Mouse (Mus musculus) heart, adult 9 months (tissue): ENCODE measurements at regions not wholly inside any gene's neighbourhood (a gene's known extent, or its start where the extent isn't known, plus 50 kb on each side); places are given as distances from the start of the nearest gene placed in this dataset.

Source experiments
- DNase-seq, 2 experiments: peaks; one replicate each; pipeline ENCODE4 v3.0.0; 2022; ENCODE audit warnings: low spot score in 2 of 2

DNA sequence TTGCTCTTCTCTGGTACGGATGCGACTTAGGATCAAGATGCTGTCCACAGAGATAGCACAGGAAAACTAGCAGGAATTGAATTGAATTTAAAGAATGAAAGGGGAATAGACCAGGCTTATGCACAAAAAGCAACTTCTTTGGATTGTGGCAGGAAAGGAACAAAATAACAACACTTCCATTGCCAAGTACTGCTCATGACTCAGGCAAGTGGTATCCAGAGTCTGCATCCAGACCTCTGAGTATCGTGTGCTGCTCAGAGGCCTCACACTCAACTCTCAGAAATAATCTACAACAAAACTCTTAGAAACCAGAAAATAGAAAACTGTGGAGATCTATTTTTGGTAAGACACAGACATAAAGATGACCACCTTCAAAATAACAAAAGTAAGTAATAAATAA lies 176.1 kb upstream of the Egflam start:
- peak in 1 of 2 experiments; percentile 2 for DNase-seq

DNA sequence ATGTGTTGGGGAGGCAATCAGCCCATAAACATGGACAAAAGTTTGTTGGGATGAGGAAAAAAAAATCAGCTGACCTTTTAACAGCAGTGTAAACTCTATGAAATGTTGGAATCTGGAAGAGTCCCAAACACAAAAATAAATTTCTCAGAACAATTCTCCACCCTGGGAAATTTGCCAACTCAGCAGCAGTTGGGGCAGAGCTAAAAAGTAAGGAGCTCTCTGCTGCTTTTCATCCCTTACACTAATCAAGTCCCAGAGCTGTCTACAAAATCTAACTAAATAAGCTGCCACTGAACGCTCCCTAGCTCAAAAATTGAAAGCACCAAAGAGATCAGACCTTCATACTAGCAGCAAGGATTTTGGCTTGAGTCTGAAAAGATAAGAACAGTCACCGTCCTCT lies 176.6 kb upstream of the Egflam start:
- peak; percentile 19 to 47 for DNase-seq

DNA sequence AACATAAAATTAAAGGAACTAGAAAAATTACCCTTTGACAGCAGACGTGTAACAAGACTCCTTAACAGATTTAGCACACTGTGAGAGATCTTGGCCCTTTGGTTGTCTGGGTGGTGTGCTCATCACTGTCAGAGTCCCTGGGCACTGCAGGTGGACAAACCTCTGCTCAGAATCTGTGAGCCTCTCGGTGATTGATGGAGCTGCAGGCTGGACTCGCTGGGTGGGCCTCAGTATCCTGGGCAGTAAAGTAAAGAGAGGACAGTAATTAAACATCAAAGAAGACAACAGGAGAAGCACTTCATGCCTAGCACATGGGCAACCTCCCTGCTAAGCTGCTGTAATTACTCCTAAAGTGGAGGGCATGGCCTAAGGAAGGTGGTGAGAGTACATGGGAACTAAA lies 180.2 kb upstream of the Egflam start:
- DNase-seq = no peak

DNA sequence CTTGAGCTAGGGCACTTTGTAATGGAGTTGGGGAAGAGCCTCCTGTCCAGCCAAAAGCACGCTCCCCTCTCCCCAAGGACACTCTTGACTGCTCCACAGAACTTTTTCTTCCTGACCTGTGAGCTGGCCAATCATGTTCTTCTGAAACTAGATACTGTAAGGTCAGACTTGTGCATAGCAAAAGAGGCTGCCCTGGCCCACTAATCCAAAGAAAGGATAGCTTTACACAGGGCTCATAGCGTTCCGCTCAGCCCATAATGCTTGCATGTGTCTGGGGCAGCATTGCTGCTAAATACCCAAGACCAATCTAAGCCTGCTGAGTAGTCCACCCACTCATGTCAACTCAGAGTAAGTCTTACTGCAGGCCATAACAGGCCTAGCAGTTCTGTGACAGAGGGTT lies 189.0 kb upstream of the Egflam start:
- DNase-seq = no peak

DNA sequence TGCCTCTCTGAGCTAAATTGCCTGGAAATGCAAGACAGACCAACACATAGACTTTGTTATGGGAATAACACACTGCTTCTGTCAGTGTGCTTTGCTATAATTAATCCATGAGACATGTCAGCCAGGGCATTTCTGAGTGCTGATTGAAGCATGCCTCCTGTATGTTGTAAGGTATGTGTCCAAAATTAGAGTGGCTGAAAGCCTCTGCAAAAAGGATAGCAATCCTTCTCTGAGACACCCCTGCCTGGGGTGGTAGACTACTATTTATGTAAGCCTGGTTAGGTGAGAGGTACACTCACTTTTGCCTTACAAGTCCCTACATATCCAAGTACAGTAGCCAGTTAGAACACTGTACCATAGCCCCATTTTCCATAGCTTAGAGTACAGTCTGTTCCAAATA lies 193.3 kb upstream of the Egflam start:
- DNase-seq = no peak

DNA sequence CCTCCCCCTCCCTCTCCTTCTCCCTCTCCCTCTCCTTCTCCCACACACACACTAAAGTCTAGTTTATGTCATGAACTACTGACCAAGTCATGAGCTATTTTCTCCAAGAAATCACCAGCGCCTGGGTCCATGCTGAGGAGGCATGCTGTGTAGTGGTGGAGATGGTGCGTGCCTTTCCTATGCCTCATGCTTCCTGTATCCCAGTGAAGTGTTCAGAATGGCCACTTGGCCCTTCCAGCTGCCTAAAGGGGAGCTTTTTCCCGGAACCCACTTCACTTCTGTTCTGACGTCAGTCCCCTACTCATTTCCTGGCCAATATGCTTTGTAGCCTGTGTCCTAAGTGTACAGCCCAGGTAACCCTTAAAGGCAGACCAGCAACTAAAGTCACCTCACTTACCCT lies 199.1 kb upstream of the Egflam start:
- no peak for DNase-seq

DNA sequence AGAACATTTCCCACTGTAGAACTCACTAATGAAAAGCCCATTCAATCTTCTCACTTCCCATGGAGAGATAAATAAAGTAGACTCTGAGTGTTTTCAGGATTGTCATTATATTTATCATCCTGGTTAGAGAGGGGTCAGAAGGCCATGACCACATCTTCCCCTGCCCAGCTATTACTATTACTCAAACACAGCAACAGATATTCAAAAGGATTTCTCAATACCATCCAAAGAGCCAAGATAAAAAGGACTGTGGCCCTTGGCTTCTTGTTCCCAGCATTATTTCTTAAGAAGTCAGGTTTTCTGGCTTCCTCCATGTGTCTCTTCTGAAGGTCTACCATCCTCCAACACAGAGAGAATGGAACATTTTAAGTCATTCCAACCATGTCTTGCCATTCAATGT lies 199.6 kb upstream of the Egflam start:
- DNase-seq = no peak

DNA sequence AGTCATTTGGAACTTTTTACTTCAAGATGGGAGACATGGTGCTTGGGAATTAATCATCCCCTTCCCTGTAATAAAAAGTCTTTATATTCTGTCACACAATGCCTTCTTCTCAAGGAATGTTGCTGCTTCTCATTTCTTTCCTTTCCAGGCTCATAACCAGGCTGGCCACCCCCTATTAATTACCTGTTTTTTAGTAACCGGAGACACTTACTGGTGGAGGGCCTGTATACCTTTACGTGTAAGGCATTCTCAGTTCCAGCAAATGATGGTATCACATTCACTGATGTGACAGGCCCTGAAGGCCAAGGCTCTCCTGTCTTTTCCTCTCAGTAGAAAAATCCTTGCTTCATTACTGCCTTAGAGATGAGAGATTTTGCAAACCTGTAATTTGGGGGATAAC lies 203.3 kb upstream of the Egflam start:
- no peak for DNase-seq

DNA sequence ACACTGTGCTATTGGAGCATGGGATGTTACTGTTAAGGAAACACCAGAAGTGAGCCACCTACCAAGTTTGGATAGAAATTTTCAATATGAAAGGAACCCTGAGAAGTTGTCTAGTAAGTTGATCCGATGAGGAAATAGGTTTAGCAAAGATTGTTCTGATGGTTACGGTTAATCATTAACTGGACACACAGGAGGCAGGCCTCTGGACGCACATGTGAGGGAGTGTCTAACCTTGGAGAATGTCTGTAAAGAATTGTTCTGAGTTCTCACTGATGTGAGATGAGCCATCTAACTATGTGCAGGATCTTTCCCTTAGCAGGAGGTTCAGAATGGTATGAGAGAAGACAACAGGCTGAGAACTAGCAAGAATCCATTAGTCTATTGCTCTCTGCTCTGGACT lies 205.8 kb upstream of the Gdnf start:
- no peak for DNase-seq

DNA sequence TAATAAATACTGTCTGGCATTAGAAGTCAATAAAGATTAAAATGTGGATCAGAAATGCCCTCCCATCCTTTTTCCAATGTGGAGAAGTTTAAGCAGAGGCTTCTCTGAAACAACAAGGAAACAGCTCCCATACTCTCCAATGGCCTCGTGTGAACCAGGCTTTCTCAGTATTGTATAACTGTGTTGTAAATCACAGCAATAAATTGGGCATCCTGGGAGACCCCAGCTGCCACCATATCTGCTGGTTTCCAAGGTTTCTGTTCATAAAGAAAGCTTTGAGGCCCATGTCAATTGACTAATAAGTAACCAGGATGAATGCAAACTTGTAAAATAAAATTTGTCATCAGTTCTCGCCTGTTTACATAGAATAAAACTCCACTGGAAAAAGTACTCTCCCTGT lies 192.7 kb upstream of the Gdnf start:
- DNase-seq = no peak

DNA sequence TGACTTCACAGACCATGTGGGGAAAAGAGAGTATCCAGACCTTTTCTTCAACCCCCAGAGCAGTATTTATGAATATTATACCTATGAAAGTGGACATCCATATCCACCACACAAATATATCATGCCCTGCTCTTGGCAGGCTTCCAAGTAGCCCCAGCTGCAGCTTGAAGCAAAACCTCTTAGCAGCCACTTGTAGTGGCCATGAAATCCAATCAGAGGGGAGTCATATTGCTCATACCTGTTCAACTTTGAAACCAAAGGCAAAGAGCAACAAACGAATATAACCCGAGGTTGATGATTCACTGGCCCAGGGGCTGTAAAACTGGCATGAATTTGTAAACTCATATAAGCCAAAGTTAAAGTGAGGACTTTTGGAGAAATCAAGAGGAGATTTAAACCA lies 187.6 kb upstream of the Gdnf start:
- DNase-seq = no peak

DNA sequence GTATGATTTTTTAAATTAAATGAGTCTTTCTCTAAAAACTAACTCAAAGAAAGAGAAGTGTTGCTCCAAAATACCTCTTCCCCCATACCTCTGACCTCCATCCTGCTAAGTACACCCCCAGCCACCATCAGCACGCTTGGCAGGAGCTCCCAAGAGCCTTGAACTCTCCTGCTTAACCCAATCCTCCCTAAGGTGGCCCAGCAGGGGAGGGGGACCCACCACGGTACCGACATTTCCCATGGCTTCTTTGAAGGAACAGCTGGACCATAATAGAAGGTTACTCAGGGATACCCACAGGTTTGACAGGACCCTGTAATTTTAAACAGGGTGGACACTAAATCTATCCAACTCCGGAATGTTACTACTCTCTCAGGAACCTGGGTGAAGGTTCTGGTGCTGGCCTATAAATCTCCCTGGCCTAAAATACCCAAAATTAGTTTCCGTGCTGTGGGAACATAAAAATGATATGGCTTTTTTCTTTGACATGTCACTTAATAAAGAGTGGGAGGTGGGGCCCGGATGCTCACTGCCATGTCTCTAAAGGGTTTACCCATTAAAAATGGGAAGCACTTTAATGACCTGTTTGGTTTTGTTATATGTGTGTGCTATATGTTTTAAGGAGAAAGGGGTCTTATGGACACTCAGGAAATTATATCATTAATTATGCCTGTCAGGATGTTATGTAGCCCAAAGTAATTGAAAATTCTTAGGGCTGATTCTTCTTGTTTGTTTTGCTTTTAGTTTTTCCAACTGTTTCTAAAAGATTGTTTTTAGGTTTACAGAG lies 185.8 kb upstream of the Gdnf start:
- no peak for DNase-seq

DNA sequence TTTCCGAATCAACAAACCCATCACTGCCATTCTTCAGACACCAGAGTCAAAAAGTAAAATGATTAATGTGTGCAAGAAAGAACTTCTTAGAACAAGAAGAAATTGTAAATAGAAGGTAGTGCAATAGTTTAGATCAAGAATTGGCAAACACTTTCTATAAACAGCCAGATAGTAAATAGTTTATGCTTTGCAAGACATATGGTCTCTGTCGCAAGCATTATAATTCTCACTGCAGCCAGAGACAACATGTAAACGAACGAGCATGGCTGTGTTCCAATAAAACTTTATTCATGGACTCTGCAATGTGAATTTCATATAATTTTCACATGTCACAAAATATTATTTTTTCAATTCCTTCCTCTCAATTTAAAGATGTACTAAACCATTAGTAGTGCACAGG lies 180.8 kb upstream of the Gdnf start:
- no peak for DNase-seq

DNA sequence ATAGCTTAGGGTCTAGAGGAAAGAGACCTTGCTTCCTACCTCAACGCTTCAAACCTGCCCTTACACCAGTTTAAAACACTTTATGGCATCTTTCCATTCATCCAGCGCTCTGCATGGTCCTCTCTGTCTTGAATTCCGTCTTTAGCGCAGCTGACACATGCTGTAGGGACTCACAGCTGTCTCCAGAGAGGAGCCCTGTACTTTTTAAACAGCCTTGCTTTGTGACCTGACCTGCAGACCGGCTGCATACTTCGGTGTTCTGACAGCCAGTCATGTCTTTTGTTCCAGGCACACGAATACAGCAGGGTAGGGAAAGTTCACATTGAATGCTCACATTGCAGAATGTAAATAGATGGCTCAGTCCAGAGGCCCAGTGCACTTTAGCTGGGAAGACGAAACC lies 175.4 kb upstream of the Gdnf start:
- DNase-seq = no peak

DNA sequence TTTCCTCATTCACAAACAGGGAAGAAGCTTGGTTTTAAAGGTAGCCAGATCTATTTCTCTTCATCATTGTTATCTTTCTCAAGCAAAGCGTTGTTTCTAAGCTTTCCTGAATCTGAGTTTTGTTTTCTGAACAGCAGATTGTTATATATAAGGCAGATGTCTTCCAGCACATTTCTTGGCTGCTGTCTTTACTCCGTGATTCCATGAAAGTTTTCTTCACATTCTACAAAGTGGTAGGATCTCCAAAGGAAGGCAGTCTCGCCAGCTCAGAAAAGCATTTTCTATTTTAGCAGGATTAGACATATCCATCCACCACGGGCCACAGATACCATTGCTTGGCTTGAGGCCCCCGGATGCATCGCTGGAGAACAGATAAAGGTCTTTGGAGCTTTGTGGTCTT lies 171.2 kb upstream of the Gdnf start:
- no peak for DNase-seq

DNA sequence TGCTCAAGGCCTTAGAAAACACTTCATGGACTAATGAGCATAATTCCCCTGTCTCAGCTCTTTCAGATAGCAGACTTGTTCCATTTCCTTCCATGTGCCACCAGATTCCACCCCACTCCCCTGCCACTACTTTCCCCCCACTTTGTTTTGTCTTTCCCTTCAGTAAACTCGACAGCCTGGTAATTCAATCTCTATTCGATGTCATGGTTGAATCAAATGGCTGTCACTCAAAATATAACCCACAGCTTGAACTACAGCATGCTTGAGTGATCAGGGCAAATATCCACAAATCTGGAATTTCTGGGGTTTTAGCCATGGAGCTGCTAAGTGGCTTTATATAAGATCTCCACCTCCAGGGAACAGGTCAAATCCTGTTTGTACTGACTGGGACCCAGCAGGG lies 168.6 kb upstream of the Gdnf start:
- no peak for DNase-seq

DNA sequence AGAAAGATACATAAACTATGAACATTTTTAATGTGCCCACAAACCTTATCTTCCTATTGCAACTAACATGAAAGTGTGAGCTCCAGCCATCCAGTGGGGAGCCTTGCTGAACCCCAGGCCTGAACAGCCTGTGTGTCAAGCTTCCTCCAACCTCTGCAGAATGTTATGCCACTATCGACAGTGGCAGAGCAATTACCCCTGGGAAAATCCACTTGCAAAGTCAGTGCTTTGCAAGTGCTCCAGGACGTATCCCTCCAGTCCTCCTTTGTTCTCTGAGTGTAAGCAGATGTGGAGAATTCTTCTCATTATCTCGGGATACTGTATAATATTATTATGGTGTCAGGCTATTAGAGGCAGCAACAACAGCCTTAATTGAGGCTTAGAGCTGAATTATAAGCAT lies 159.9 kb upstream of the Gdnf start:
- DNase-seq = no peak

DNA sequence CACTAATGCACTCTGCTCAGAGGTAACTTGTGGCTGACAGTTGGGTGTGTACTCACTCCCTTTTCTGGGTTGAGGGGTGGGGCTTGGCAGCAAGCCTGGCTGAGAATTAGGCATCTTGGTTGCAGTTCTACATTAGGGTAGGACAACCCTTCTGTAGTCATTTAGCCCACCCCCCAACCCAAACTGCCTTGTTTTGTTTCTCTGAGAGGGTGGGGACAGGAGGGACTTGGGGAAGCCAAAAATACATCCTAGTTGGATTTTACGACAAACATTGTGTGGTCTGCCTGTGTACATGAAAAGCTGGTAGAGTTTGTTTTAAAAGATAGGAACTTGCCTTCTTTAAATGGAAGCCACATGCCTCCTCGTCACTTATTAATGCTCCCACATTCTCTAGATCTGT lies 146.8 kb upstream of the Gdnf start:
- no peak for DNase-seq

DNA sequence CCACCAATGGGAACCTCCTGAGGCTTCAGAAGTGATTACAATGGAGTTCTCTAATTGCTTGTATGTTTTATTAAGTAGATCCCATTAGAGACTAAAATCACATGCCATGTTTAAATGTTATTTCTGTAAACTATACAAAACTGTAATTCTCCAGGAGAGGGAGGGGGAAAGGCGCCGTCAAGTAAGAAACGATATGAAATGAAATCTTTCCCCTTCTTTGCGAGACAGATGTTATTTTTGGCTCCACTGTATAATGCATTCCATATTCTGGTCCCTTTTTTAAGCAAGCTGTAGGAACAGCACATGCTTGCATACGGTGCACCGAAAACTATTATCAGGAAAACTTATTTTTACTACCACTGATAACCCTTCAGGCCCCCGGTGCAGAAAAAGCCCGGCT lies 141.0 kb upstream of the Gdnf start:
- no peak for DNase-seq

DNA sequence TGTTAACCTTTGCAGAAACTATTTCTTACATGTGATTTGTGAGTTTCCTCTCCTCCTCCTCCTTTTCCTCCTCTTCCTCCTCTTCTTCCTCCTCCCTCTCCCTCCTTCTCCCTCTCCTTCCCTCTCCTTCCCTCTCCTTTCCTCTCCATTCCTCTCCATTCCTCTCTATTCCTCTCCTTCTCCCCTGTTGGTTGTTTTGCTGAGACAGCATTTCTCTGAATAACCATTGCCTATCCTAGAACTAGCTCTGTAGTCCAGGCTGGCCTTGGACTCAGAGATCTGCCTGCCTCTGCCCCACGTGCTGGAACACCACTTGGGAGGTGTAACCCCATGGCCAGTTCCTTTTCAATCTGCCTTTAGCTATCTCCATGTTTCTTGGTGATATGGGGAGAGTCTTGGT lies 133.7 kb upstream of the Gdnf start:
- no peak for DNase-seq

DNA sequence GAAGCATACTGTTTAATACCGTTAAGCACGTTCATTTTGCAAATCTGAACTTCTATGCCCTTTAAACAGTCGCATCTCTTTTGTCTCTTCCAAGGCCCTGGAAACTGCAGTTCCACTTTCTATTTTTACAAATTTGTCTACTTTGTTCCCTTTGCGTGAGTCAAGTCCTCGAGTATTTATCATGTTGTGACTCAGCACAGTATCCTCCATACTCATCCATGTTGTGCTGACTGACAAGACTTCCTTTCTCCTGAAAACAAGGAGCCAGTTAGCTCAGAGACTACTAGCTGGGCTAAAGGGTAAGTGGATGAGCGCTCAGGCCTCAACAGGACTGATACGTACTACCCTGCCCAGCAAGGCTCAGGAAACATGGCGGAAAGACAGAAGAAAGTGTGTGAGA lies 131.9 kb upstream of the Gdnf start:
- DNase-seq = no peak

DNA sequence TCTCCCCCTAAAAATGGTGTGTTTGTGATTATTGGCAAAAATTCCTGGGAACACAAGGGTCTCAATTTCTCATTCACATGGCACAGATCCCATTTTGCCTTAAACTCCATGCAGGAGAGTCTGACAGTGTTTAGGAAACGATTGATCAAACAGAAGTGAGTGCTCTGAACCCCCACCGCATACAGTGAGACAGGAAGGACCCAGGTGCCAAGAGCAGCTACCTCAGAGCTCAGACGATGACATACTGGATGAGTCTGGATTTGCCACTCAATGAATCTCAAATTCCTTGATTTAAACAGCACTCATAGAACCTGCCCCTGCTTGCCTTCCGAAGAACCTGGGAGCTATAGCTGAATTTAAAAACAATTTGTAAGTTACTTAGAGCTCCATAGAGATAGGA lies 129.6 kb upstream of the Gdnf start:
- DNase-seq = no peak

DNA sequence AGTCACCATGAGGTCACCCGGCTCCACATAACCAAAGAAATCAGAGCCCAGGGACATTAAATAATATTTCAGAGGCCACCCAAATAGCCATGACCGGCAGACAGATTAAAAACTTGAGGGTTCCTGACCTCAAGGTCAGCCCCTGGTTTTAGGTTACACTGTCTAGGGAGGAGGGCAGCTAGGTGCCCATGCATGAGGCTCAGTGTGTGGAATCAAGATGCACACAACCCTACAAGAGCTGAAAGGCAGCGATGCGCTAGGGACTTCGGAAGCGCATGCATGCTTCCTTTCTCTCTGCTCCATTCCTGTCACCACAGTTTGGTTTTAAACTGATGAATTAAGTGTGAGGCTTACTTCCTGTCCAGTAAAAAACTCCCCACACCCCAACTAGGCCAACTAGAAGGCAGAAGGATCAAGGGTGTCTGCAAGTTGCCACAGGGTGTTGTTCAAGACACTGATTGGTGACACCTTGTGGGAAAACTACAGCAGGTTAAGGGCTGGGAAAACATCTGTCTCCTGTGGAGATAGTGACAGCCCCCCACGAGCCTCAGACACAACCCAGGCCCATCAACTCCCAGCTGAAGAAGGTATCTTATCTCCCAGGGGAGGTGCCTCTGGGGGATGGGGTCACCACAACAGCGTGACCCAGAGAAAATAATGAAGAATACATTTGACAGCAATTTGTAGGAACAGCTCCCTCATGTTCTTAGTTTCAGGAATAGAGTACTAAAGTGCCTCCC lies 127.2 kb upstream of the Gdnf start:
- no peak for DNase-seq

DNA sequence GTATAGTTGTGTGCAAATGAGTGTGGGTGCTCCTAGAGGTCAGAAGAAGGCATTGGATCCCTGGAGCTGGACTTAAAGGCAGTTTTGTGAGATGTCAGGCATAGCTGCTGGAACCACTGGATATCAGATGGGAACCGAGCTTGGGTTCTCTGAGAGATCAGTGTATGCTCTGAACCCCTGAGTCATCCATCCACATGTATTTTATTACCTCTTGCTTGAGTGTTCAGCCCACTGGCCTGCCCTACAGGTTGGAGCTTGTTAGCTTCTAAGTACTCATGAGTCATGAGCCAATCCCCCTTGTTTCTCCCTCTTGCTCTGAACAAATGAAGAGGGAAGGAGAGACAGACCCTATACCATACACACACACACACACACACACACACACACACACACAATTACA lies 119.4 kb upstream of the Gdnf start:
- DNase-seq = no peak
